Mouse (Mus musculus) retina, adult 2 months (tissue): ENCODE results near the gene Exoc4.

Experiments used
- DNase-seq: peaks from one replicate; pipeline ENCODE4 v3.0.0-alpha.2; 2012; ENCODE audit warnings: low read depth, low spot score

The Exoc4 gene

DNA sequence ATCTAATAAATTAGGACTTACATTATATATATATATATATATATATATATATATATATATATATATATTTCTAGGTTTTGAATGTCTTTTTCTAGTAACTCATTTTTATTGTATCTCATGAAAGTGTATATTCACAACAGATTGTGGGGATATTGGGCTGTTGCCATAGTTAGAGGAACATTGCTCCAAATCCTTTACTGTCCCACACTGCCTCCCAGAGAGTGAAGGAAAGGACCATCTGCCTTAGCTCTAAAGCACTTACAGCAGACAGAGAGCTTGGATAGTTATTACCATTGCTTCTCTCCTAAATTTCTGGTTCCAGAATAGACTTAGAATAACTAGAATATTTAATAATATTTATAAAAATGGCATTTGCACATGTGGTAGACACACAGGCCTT, 512.7 kb downstream of the Exoc4 start:
- no peak for DNase-seq

GRCm38 (mm10) chr6:33763245-33763644, 514.4 kb downstream of the Exoc4 start:
- DNase-seq, result no peak

DNA sequence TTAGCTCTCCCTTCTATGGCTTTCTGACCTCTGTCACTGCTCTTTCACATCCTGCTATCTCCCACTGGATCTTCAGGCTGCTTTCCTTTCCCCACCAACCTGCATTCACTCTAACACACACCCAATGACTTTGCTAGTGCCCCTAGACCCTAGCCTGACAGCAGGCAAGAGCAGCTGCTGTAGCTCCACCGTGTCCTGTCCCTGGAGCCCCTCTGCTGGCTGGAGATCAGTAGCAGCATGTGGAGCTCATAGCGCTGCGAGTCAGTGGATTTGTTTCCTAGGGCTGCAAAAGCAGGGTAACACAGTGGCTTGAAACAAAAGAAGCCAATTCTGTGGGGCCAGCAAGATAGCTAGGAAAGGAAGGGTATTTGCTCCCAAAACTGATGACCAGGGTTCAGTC, 515.1 kb downstream of the Exoc4 start:
- DNase-seq, result no peak

DNA sequence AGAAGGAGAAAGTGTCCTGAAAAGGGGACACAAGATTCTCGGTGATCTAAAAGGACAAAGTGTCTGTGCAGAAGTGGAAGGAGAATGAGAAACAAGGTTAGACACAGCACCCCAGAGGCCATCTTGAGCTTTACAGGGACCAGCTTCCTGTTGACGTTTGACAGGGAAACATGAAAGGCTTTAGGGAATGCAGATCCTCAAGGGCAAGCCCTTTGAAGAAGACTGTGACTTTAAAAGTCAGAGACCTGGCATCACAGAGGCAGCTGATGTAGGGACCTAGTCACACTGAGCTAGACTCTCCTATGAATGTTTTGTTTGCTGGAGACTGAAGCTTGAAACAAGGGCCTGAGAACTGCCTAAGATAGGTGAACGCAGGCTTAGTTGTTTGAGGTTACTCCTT, 520.4 kb downstream of the Exoc4 start:
- DNase-seq, result no peak

DNA sequence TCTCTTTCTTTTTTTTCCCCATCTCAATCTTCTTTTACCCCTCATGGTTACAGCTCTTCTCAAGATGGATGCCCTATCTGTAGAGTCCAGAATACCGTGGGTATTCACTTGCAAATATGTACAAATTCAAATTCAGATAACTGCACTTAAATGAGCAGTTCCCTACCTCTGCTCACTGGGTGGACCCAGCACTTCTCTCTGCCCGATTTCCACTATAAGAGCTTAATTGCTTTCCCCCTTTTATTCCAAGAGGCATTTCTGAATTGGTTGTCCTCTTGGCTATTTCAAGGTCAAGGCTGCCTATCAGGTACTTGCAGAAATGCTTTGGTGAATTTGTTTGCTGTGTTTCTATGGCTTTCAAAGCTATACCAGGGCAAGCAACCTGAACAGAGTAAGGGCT, 521.1 kb downstream of the Exoc4 start:
- DNase-seq, result no peak

- DNase-seq, result no peak
Measured at GRCm38 (mm10) chr6:33772551-33773315, 523.8 kb downstream of the Exoc4 start.

DNA sequence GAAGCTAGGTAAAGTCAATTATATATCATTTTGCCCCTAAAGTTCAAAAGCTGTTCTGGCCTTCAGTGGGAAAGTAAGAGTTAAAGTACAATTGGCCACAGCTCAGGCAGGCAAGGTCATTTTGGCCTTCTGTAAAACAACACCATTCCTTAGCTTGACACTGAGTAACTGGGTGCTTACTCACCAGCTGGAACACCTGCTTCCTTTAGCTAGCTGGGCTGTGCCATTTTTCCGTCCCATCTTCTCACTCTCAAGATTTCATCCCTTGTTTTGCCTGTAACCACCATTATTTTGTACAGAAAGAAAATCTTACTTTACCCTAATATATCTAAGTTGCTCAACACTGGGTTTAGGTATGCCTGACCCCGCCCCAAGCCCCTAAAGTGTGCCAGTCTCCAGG, 543.7 kb downstream of the Exoc4 start:
- DNase-seq, result no peak

DNA sequence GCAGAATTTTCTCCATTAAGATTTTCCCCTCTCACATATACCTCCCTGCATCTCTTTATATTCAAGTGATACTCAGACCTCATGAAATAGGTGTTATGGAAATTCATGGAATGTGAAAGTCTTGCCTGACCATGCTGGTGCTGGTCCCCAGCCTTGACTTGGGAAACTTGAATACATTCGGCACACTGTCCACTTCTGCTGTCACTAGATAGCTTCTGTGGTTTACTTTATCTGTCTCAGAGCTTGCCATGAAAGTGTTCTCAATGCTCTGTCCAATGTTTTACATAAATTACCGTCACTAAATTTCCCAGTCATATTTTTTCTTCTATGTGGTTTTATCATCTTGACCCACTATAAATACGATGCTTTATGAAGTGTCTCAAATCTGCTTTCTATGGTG, 552.4 kb downstream of the Exoc4 start:
- DNase-seq, result no peak

GRCm38 (mm10) chr6:33803481-33804098, 554.7 kb downstream of the Exoc4 start:
- DNase-seq, result no peak

DNA sequence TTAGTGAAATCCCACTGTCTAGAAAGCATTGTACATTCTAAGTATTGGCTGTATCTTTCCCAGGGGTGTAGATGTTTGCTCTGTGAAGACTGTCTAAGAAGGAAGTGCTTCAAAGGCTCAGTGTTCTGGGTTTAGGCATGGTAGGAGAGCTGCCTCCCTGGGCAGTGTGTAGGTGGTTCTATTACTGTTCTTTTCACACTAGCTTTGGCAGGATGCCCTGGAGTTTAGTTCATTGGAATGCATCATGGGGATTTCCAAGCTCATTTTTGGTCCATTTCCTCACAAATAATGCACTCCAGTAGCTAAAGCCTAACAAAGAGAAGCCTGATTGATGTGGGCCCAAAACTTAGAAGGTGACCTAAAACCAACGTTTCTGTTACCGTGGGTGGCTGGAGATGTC, 555.9 kb downstream of the Exoc4 start:
- no peak for DNase-seq

DNA sequence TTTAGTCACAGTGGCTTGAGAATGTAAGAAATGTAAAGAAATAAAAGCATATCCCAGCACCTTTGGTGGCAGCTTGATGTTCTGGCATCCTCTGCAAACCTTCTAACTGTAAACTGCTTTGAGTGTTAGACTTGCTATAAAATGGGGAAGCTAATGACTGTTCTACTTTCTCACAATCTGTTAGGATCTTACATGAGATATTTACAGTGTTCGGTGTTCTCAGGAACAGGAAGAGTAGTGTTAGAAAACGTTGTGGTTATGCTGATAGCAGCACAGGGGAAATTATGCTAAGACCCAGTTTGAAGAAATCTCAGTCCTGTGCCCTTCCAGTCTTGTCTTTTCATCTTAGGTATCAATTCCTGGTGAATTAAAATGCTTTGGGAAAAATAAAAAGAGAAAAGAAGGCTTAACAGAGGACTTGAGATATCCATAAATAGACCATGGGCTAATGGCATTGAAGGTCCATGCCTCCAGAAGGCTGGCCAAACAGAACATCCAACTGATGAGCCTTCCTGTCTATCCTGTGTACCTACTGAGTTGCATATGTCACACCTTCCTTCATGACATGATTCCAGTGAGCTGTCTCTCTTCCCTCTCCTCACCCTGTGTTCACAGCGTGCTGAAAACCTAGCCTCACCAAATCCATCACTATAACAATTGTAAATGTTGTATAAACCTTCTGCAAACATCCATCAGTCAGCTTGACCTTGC, 557.3 kb downstream of the Exoc4 start:
- DNase-seq, result no peak

DNA sequence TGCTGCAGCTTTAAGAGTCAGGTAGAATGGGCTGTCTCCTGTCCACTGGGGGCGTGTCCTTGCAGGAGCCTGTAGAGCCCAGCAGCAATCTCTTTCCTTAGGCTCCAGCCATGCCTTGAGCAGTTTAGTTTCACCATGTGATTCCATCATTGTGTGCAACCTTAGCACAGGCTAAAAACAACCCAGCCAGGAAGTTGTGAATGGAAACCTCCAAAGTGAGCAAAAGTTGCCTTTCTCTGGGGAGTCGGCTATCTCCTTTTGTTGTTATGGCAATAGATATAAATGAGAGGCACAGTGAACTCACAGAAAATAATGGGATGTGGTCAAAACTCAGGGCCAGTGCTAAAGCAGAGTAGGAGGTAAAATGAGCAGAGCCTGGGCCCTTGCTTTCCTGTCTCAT, 565.5 kb downstream of the Exoc4 start:
- no peak for DNase-seq

DNA sequence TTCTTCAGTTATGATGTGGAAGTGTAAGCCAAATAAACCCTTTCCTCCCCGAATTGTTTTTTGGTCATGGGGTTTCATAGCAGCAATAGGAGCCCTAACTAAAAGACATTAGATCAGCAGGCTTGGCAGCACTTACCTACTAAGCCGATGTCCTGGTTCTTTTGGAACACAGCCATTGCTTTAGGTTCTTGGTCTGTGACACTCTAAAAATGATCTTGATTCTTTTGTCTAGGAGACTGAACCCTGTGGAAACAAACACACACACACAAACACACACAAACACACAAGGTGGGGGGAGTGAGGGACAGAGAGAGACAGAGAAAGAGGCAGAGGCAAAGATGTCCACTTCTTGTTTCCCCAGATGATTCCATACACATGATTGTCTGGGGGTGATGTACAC, 574.3 kb downstream of the Exoc4 start:
- DNase-seq, result no peak

GRCm38 (mm10) chr6:33823777-33824302, 575.0 kb downstream of the Exoc4 start:
- no peak for DNase-seq

DNA sequence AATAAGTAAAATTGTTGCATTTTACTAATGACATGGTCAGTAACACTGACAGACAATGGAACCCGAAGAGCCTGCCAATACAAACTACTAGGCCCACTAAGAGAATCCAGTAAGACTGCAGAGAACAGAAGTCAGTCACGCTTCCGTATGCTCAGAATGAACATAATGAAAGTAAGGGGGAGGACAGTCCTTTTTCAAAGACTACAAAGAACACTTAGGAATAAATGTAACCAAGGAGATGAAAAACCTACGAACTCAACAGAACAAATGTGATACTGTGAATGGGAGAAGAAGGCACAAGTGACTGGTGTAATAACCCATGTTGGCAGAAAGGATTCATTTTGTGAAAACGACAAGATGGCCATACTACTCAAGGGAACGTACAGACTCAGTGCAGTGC, 579.6 kb downstream of the Exoc4 start:
- no peak for DNase-seq

- DNase-seq, result no peak
Measured at GRCm38 (mm10) chr6:33829261-33829660, 580.4 kb downstream of the Exoc4 start.

DNA sequence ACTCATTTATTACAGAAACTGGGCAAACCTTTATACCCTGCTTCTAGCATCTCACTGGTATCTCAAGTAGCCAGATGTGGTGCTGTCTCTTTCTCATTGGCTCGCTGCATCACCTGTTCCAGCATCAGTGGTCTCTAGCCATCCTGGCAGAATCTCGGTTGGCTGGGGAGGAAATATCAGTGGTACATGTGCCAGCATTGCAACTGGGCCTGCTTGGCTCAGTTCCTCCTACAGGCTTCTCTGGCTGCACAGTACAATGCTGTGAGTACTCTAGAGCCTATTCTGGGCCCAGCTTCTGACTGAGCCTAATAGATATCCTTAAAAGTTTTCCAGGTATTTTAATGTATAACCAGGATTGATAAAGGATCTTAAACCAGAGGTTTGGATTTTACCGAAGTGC, 582.4 kb downstream of the Exoc4 start:
- DNase-seq, result no peak

DNA sequence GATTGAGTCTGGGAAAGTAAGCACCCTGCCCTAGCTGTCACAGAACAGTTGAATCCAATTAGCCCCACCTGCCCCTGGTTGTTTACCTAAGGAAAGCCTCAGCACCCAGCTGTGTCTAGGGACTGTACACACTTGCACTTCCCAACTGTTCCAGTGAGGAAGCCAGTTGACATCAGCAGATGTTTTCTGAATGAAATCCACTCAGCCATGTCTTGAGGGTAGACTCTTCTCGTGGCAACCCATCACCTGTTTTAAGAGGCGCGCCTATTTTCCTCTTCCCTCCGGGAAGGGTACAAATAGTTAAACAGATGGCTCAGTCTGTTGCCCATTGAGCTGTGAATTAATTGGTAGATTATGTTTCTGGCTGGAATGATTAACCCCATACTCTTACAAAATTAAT, 584.1 kb downstream of the Exoc4 start:
- DNase-seq, result no peak

GRCm38 (mm10) chr6:33836048-33836780, 587.3 kb downstream of the Exoc4 start:
- DNase-seq, result no peak

- no peak for DNase-seq
Measured at GRCm38 (mm10) chr6:33842901-33843300, 594.0 kb downstream of the Exoc4 start.

GRCm38 (mm10) chr6:33859049-33859448, 610.2 kb downstream of the Exoc4 start:
- no peak for DNase-seq

DNA sequence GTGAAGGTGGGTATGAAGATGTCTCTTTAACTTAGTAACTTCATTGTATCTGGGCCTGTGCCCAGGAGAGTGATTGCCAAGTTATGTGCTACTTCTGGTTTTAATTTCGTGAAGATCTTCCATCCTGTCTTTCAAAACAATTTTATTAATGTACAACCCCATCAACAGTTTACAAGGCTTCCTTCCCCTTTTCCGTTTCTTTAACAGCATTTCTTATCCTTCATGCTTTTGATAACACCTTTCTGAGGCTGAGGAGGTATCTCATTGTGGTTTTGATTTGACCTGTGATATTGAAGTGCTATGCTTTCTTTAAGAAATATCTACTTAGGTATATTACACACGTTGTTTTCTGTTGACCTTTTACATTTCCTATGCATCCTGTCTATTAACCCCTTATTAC, 616.9 kb downstream of the Exoc4 start:
- DNase-seq, result no peak
